Mouse (Mus musculus): ENCODE data around the gene Vdac2. TPM values are rescaled to one million over a fixed set of nuclear protein-coding genes. Genes with fewer than 3 reads are reported as not detected.
A peak's percentile ranks its signal among the peaks of the same experiment; 100 is the strongest.

The Vdac2 gene
- polyA plus RNA-seq, 1 experiment = 85.2 TPM

DNA sequence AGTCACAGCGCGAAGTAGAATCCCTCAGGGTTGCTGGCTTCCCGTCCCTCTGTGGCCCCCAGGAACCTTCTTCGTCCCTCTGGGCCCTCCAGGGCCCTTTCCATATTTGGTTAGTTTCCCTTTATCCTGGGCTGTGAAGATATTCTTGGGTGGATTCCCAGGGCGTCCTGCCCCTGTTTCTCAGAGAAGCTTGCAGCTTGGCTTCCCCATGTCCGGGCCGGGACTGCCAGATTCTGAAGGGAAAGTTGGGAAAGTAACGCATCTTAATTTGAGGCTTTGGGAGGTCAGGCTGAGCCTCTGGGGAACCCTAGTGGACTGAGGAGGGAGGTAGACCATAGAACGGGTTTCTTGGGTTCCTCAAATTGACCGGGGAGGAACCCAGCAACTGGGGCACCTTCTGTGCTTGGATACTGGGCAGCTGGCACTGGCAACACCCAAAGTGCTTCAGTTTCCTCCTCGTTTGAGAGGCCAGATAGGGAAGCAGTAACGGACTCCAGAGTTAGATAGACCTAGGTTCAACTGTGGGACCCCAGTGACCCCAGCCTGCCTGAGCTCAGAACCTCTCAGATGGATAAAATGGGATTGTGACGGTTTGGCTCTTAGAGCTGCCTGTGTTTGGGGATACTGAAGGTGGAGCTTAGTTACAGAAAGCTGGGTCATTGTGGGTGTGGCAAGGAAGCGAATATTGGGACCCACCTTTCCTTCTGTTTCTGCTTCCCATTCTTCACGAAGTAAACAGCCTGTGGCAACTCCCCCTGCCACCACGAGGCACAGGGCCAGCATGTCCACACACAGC lies 27.2 kb downstream of the Vdac2 start:
- TF ChIP-seq CTCF (IDR thresholded peaks at IDR 0.05; ENCODE audit: control insufficient read depth, insufficient read depth, low read length) = no peak
- TF ChIP-seq POLR2A (IDR thresholded peaks at IDR 0.05; ENCODE audit: borderline replicate concordance, control insufficient read depth, low read depth, low read length) = no peak
- no peak overlapping the region for H3K4me3 ChIP-seq (replicated peaks; ENCODE audit: control insufficient read depth, low read depth, low read length)
- H3K4me1 ChIP-seq (ENCODE audit: control insufficient read depth, insufficient read depth, low read length) = peaks cover 2% of the 10 kb centered on the region; the same call in 1 of the 2 replicates
- H3K27ac ChIP-seq (ENCODE audit: control insufficient read depth, insufficient read depth, low read depth, low read length, poor library complexity) = peak overlapping the region; percentile 66
- WGBS = 35% methylated on average over 16 of the region's 16 CpGs

- Histone ChIP-seq H3K4me1 (ENCODE audit: control insufficient read depth, insufficient read depth, low read length) (peaks cover 2% of the 10 kb centered on the region; the same call in 1 of the 2 replicates), H3K4me3 (replicated peaks; ENCODE audit: control insufficient read depth, low read depth, low read length) (no peak overlapping the region), H3K27ac (ENCODE audit: control insufficient read depth, insufficient read depth, low read depth, low read length, poor library complexity) (no peak overlapping the region)
- TF ChIP-seq POLR2A (IDR thresholded peaks at IDR 0.05; ENCODE audit: borderline replicate concordance, control insufficient read depth, low read depth, low read length) (no peak), CTCF (IDR thresholded peaks at IDR 0.05; ENCODE audit: control insufficient read depth, insufficient read depth, low read length) (peak; percentile 85)
- WGBS = 2% methylated on average over 17 of the region's 17 CpGs
Measured at GRCm38 (mm10) chr14:21853456-21854109, 28.5 kb downstream of the Vdac2 start.

- H3K4me3 ChIP-seq (replicated peaks; ENCODE audit: control insufficient read depth, low read depth, low read length) = no peak overlapping the region
- H3K4me1 ChIP-seq (ENCODE audit: control insufficient read depth, insufficient read depth, low read length) = peaks cover 2% of the 10 kb centered on the region; the same call in 1 of the 2 replicates
- H3K27ac ChIP-seq (ENCODE audit: control insufficient read depth, insufficient read depth, low read depth, low read length, poor library complexity) = no peak overlapping the region
- TF ChIP-seq CTCF (IDR thresholded peaks at IDR 0.05; ENCODE audit: control insufficient read depth, insufficient read depth, low read length) (no peak), POLR2A (IDR thresholded peaks at IDR 0.05; ENCODE audit: borderline replicate concordance, control insufficient read depth, low read depth, low read length) (no peak)
- 59% methylated on average over 9 of the region's 9 CpGs for WGBS
Measured at GRCm38 (mm10) chr14:21854271-21854670, 29.2 kb downstream of the Vdac2 start.

DNA sequence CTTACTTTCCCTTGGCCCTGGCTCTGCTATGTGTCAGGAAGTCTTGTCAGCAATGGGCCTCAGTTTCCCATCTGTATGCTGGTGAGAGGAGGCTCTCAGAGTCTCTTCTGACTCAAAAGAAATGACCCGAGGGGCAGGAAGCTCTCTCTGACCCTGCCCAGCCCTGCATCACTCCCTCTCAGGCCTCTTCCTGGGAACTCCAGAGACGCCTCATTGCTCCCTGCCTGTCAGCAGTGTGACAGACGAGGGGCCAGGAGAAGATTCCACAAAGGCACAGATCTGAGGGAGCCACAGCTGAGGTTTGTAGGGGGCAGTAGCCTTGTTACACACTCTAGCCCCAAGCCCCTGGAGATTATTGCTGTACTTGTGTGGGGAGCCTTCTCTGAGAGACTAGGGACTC lies 30.9 kb downstream of the Vdac2 start:
- 70% methylated on average over 3 of the region's 3 CpGs for WGBS
- no peak overlapping the region for H3K27ac ChIP-seq (ENCODE audit: control insufficient read depth, insufficient read depth, low read depth, low read length, poor library complexity)
- H3K4me3 ChIP-seq (replicated peaks; ENCODE audit: control insufficient read depth, low read depth, low read length) = no peak overlapping the region
- peaks cover 2% of the 10 kb centered on the region; the same call in 1 of the 2 replicates for H3K4me1 ChIP-seq (ENCODE audit: control insufficient read depth, insufficient read depth, low read length)
- TF ChIP-seq POLR2A (IDR thresholded peaks at IDR 0.05; ENCODE audit: borderline replicate concordance, control insufficient read depth, low read depth, low read length) = no peak
- TF ChIP-seq CTCF (IDR thresholded peaks at IDR 0.05; ENCODE audit: control insufficient read depth, insufficient read depth, low read length) = no peak

GRCm38 (mm10) chr14:21856886-21857285 lies 31.8 kb downstream of the Vdac2 start:
- Histone ChIP-seq H3K4me3 (replicated peaks; ENCODE audit: control insufficient read depth, low read depth, low read length) (no peak overlapping the region), H3K4me1 (ENCODE audit: control insufficient read depth, insufficient read depth, low read length) (peaks cover 2% of the 10 kb centered on the region; the same call in 1 of the 2 replicates), H3K27ac (ENCODE audit: control insufficient read depth, insufficient read depth, low read depth, low read length, poor library complexity) (no peak overlapping the region)
- TF ChIP-seq CTCF (IDR thresholded peaks at IDR 0.05; ENCODE audit: control insufficient read depth, insufficient read depth, low read length) = no peak
- no peak for TF ChIP-seq POLR2A (IDR thresholded peaks at IDR 0.05; ENCODE audit: borderline replicate concordance, control insufficient read depth, low read depth, low read length)
- 89% methylated on average over 14 of the region's 14 CpGs for WGBS

DNA sequence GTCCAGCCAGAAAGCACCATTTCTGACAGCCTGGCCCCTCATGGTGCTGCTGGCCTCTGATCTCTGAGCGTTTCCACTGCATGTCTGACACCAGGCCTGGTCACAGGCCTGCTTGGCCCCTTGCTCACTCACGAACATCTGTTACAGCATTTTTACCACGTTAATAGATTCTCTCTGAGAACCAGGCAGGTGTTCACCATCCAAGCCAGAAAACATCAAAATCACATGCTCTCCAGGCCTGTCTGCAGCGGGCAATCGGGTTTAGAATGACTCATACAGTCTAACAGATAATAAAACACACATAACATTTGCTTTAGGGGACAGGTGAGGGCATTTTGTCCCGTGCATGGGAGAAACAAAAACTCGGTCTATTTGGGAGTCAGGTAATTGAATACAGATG lies 41.3 kb downstream of the Vdac2 start:
- WGBS = 76% methylated on average over 7 of the region's 7 CpGs
- H3K4me3 ChIP-seq (replicated peaks; ENCODE audit: control insufficient read depth, low read depth, low read length) = no peak overlapping the region

GRCm38 (mm10) chr14:21866816-21867215 lies 41.8 kb downstream of the Vdac2 start:
- no peak for TF ChIP-seq CTCF (IDR thresholded peaks at IDR 0.05; ENCODE audit: control insufficient read depth, insufficient read depth, low read length)
- TF ChIP-seq POLR2A (IDR thresholded peaks at IDR 0.05; ENCODE audit: borderline replicate concordance, control insufficient read depth, low read depth, low read length) = no peak
- 82% methylated on average over 7 of the region's 7 CpGs for WGBS

More for the DNA sequence above, 41.3 kb downstream of the Vdac2 start:
- no peak overlapping the region for H3K27ac ChIP-seq (ENCODE audit: control insufficient read depth, insufficient read depth, low read depth, low read length, poor library complexity)
- no peaks in the 10 kb centered on the region for H3K4me1 ChIP-seq (ENCODE audit: control insufficient read depth, insufficient read depth, low read length)
- TF ChIP-seq POLR2A (IDR thresholded peaks at IDR 0.05; ENCODE audit: borderline replicate concordance, control insufficient read depth, low read depth, low read length) (no peak), CTCF (IDR thresholded peaks at IDR 0.05; ENCODE audit: control insufficient read depth, insufficient read depth, low read length) (no peak)

GRCm38 (mm10) chr14:21890430-21890829 lies 65.4 kb downstream of the Vdac2 start:
- TF ChIP-seq POLR2A (IDR thresholded peaks at IDR 0.05; ENCODE audit: borderline replicate concordance, control insufficient read depth, low read depth, low read length) (no peak), CTCF (IDR thresholded peaks at IDR 0.05; ENCODE audit: control insufficient read depth, insufficient read depth, low read length) (no peak)
- 46% methylated on average over 2 of the region's 2 CpGs for WGBS
- H3K27ac ChIP-seq (ENCODE audit: control insufficient read depth, insufficient read depth, low read depth, low read length, poor library complexity) = no peak overlapping the region

More at GRCm38 (mm10) chr14:21866816-21867215, 41.8 kb downstream of the Vdac2 start:
- H3K4me3 ChIP-seq (replicated peaks; ENCODE audit: control insufficient read depth, low read depth, low read length) = no peak overlapping the region
- no peak overlapping the region for H3K27ac ChIP-seq (ENCODE audit: control insufficient read depth, insufficient read depth, low read depth, low read length, poor library complexity)
- H3K4me1 ChIP-seq (ENCODE audit: control insufficient read depth, insufficient read depth, low read length) = no peaks in the 10 kb centered on the region

More at GRCm38 (mm10) chr14:21890430-21890829, 65.4 kb downstream of the Vdac2 start:
- H3K4me1 ChIP-seq (ENCODE audit: control insufficient read depth, insufficient read depth, low read length) = peaks cover 4% of the 10 kb centered on the region
- no peak overlapping the region for H3K4me3 ChIP-seq (replicated peaks; ENCODE audit: control insufficient read depth, low read depth, low read length)
